Mouse (Mus musculus): ENCODE data around the gene Nupr1l.

DNA sequence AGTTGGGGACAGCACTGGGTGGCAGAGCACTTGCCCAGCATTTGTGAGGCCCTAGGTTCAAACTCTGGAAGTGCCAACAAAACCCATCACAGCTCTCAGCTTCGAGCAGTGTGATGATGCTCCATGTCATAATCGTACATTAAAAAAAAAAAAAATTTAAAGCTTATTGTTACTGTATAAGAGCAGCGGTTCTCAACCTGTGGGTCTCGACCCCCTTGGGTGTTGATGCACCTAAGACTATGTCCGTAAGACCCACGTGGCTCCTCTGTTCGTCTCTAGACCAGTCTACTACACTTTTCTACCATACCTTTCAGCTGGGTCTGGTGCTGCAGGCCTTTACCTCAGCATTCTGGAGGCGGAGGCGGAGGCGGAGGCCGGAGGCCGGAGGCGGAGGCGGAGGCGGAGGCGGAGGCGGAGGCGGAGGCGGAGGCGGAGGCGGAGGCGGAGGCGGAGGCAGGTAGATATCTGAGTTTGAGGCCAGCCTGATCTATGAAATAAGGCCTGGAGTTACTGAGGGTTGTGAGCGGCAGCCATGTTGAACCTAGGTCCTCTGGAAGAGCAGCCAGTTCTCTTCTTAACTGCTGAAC lies 9.8 kb downstream of the Nupr1l start:
- TF ChIP-seq CTCF (IDR thresholded peaks at IDR 0.05; ENCODE audit: control insufficient read depth, insufficient read depth, insufficient replicate concordance, low read depth, low read length) (no peak), POLR2A (IDR thresholded peaks at IDR 0.05; ENCODE audit: control insufficient read depth, low read depth, low read length) (no peak)

Data from testis, adult 2 months (tissue).